Mouse (Mus musculus): Measurements from ENCODE around the gene Enox2.

DNA sequence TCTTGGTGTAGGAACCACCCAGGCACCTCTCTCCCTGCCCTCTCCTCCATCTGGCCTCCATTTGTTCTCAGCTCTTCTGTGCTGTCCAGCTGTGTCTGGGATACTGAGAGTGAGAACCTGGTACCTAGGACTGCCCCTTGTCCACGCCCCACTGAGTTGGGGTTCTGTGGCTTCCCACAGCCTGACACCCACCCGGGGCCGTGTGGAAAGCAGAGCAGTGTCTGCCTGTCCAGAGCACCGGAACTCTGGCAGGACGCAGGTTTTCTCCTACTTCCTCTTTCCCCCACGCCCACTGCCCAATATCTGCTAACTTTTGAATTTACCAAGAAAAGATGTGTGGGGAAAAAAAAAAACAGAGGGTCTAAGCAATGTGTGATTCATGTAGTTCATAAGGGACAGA, 213.0 kb downstream of the Enox2 start:
- TF ChIP-seq CTCF (IDR thresholded peaks at IDR 0.05; ENCODE audit: low read depth, low read length): no peak
- TF ChIP-seq EP300 (IDR thresholded peaks at IDR 0.05; ENCODE audit: insufficient read depth, low read depth, low read length): no peak
- TF ChIP-seq POLR2A (IDR thresholded peaks at IDR 0.05; ENCODE audit: insufficient read depth, low read length): no peak

Measured in ES-Bruce4 (cell line).